Mouse (Mus musculus): ENCODE data around the gene Foxk2. TPM values are rescaled to one million over a fixed set of nuclear protein-coding genes. Genes with fewer than 3 reads are reported as not detected.
"Not testable (repeated sequence)": the region's sequence is repeated elsewhere in the genome, so short reads cannot be mapped to it uniquely, and the experiment has no call there.

The Foxk2 gene
- total RNA-seq, 4 experiments from 2014 or later, result 26.8 to 32.9 (median 28.0) TPM

DNA sequence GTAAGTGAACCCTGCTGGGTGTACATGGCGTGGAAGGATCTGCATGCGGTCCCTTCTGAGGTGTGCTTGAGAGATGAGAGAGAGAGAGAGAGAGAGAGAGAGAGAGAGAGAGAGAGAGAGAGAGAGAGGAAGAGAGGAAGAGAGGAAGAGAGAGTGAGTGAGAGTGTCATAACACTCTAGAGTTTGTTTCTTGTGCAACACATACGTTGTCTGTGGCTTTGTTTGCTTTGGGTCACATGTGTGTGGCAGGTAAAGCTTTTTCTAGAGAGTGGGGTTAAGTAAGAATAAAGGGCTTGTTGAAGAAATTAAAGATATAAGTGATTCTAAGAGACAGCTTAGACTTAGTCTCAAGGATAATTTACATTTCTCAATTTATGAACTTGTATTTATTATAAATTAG is 18.2 kb downstream of the Foxk2 start:
- DNase-seq (ENCODE audit: low spot score in 2 of 2), result no peak

DNA sequence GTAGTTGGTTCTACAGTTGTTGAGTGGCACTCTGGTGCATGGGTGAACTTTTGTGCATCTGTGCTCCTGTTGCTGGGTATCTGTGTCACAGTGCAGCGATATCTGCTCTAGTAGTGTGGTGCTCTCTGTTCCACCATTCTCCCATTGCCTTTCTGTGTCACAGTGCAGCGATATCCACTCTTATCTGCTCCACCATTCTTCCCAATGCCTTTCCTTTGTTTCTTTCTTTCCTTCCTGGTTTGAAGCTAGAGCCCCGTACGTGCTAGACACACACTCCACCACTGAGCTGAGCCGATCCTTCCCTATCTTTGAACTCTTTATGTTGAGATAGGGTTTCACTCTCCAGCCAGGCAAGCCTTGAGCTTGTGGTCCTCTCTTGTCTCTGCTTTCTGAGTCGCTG is 23.1 kb downstream of the Foxk2 start:
- no peak for DNase-seq (ENCODE audit: low spot score in 2 of 2)

DNA sequence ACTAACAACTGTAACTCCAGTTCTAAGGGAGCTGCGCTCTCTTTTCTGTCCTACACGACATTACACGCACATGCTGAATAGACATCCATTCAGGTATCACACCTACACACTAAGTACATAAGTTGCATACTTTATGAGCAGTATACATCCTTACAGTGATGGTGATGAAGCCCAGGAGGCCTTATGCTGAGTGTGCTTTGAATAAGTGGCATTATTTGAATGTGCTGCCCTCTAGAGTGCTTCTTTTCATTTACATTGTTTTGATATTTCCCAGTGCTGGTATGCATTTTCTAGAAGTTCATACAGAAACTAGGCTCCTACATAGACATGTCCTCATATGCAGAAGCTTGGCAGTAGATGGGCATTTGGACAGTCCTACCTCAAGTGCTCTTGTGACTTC is 30.1 kb downstream of the Foxk2 start:
- no peak for DNase-seq (ENCODE audit: low spot score in 2 of 2)

DNA sequence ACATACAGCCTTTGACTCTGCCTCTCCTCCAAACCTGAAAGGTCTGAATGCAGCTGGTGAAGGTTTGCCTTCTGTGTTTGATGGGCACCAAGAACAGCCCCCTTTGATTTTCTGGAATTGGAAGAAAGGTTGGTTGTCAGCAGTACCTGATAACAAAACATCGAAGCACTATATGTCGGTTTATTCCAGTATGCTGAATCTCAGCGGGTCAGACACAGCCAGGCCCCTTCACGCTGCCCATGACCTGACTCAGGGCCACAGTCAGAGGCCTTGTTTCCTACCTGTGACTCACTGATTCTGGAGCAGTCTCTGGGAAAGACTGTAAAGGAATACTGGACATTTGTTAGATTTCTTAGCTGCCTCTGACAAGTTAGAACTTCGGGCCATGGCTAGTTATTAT is 35.0 kb downstream of the Foxk2 start:
- no peak for DNase-seq (ENCODE audit: low spot score in 2 of 2)

DNA sequence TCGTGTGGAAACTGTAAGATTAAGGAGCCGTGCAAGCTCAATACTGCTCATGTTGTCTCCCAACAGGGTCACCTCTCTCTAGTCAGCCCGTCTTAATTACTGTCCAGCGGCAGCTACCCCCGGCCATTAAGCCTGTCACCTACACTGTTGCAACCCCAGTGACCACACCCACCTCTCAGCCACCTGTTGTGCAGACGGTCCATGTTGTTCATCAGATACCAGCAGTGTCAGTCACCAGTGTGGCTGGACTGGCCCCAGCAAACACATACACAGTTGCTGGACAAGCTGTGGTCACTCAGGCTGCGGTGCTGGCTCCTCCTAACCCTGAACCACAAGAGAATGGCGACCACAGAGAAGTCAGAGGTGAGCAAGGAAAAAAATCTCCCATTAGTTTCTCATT is 38.7 kb downstream of the Foxk2 start:
- no peak for DNase-seq (ENCODE audit: low spot score in 2 of 2)

DNA sequence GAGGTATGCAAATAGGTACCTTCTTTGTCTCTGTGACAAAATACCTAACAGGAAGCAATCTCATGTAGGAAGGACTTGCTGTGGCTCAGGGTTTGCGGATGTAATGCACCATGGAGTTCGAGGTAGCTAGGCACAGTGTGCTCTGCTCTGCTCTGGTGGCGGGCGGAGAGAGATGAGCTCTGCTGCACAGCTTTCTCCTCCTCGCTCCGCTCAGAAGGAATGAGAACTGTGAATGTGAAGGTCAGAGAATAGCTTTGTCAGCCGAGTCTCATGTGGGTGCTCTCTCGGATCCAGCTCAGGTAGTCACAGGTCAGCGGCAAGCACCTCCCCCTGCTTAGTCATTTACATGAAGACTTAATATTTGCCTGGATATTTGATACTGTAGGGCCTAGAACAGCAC is 40.5 kb downstream of the Foxk2 start:
- DNase-seq (ENCODE audit: low spot score in 2 of 2), result no peak

DNA sequence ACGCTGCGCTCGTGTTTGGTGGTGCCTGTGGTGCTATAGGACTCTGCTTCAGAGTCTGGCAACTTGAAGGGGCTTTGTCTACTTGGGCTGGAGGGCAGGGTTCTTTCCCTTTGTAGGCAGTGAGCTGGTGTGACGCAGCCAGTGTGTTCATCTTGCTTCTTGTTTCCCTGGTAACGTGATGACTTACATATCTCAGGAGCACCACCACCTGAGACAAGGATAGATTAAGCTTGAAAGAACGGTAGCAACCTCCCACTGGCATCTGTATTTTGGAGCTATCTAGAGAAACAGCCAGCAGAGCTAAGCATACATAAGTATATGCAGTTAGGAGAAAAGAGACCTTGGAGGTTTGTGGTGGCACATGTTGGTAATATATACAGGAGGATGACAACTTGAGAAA is 45.6 kb downstream of the Foxk2 start:
- no peak for DNase-seq (ENCODE audit: low spot score in 2 of 2)

DNA sequence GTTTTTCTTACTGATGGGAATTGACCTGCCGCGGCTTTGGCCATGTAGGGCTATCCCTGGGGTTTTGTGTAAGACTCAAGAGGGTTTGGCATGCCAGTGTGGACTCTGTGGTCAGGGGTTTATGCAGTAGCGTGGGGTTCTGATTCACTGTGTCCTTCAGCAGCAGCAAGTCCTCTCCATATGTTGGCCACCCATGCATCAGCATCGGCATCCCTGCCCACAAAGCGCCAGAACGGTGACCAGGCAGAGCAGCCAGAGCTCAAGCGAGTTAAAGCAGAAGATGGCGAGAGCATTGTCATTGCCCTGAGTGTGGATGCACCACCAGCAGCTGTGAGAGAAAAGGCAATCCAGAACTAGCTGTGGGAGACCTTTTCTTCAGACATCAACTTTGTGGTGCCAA is 46.8 kb downstream of the Foxk2 start:
- DNase-seq (ENCODE audit: low spot score in 2 of 2), result no peak

DNA sequence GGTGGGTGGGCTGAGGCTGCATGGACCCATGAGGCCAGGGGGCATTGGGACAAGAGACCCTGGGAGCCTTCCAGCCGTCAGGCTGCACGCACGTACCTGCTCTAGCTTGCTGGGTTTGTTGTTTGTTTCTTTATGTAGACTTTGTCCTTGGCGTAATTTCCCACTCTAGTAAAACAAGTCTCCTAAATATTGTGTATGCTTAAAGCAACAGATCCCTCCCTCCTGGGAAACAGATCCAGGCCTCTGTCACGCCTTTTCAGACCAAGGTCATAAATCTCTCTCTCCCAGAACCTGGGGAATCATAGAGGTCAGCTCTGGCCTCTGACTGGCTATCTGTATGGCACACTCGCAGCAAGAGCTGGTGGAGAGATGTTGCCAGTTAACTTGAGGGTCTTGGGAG is 47.9 kb downstream of the Foxk2 start:
- not testable (repeated sequence) for DNase-seq (ENCODE audit: low spot score in 2 of 2)

DNA sequence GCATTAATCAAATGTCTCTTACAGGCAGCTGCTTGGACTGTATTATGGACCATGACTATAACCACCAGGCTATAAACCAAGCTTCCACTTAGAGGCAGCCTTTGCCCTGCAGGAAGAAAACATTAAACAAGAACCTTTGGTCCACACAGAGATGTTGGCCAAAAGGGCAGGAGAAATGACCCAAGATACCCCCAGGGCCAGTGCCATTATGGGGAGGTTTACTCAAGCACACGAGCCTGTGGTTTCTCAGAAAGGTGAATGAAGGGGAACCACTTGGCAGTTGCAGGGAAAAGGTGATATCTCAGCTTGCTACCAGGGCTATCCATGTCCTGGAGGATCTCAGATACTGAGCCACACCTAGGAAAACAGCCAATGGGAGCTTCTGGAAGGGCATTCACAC is 66.2 kb downstream of the Foxk2 start:
- DNase-seq (ENCODE audit: low spot score in 2 of 2), result peak in 1 of 2 experiments; percentile 26

DNA sequence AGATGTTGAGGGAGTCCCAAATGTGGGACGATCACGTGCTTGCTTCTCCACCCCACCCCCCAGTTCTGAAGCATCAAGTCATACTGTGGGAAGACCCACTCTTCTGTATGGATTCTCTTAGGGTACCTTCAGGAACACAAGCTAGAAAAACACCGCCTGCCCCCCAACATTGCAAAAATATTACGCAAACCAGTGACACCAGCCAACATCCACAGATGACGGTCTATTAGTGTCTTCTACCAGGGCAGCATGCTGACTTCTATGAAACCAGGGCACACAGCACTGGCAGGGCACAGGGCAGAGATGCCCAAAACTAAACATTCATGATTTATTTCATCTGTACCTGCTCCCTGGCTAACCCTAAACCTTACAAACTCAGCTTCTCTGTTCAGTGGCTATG is 66.9 kb downstream of the Foxk2 start:
- DNase-seq (ENCODE audit: low spot score in 2 of 2), result no peak

DNA sequence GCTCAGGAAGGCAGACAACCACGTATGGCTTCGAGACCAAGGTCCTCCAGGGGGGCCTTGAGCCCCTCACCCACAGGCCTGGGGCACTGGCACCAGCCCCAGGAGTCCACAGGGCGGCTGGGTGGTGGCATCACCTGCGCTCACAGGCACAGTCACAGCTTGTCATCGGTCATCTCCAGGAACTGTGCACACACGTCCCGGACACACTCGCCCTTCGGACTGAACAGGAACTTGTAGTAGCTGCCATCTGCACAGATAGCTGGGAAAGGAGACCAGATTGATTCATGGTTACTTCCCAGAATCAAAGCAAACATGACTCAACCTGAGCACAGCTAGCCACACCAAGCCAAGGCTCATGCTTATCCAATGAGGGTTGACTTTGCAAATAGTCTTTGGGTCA is 68.4 kb downstream of the Foxk2 start:
- DNase-seq (ENCODE audit: low spot score in 2 of 2), result no peak

DNA sequence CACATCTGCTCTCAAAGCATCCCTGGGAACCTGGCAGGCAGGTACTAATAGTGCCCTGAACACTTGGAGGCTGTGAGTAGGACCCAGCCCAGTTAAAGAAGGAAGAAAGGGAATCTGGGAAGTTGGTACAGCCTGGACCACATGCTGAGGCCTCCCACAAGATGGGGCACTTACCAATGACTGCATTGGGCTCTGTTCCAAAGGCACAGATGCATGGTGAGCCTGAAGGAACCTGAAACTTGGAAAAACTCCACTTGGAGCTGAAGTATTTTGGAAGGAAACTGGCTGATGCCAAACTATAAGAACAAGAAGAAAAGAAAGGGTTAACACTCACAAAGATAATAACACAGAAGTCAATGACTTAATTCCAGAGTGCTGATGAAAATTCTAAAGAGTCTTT is 68.8 kb downstream of the Foxk2 start:
- no peak for DNase-seq (ENCODE audit: low spot score in 2 of 2)

DNA sequence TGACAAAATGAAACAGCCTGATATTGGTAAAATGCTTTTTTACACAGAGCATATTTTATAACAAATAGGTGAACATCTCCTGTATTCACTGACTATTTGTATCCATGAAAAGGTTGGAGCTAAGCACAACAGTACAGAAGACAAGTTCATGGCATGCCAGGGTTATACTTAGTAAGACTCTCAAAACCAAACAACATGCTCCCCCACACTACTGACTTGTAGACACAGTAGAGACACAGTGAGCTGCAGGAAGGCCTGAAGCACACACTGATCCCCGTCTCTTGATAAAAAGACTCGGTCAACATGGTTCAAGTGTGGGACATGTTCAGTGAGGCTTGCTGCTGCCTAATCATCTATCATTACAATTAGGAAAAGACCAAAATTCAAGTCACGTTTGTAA is 71.9 kb downstream of the Foxk2 start:
- no peak for DNase-seq (ENCODE audit: low spot score in 2 of 2)

DNA sequence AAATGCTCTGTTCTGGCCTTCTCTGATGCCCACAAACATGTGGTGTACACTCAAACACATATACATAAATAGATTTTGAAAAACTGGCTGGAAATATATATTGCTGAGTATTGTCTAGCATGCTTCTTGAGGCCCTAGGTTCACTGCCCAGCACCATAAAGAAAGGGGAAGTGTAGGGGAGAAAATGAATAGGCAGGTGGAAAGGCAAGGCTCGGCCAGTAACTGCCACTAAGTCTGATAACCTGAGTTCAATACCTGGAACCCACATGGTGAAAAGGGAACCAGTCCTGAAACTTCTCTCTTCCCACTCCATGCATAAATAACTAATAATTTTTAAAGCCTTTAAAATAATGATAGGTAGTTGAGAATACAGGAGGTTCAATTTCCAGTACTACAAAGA is 79.9 kb downstream of the Foxk2 start:
- no peak for DNase-seq (ENCODE audit: low spot score in 2 of 2)

DNA sequence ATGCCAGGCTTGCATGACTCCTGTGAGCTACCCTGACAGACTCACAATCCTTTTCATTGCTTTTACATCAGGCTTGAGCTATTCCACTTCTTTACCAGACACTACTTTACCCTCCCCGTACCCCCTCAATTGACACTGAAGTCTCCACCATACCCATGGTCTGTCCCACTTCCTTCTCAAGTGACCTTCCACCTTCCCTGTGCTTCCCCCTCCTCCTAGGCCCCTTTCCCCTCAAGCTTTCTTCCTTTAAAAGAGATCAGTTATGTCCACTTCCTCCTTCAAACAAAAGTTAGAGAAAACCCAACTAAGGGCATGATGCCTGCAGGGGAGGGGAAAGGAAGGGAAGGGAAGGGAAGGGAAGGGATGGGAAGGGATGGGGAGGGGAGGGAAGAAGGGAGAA is 80.5 kb downstream of the Foxk2 start:
- no peak for DNase-seq (ENCODE audit: low spot score in 2 of 2)

DNA sequence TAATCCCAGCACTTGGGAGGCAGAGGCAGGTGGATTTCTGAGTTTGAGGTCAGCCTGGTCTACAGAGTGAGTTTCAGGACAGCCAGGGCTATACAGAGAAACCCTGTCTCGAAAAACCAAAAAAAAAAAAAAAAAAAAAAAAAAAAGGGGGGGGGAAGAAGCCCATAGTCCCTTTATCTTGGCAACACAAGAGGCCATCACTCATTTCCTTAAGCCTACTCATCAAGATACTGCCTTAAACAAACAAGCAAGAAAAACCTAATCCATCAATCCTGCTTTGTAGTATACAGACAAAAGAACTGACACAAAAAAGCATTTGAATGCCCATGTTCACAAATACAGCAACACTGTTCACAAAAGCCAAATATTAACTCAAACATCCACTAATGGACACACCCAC is 82.6 kb downstream of the Foxk2 start:
- DNase-seq (ENCODE audit: low spot score in 2 of 2), result not testable (repeated sequence)

DNA sequence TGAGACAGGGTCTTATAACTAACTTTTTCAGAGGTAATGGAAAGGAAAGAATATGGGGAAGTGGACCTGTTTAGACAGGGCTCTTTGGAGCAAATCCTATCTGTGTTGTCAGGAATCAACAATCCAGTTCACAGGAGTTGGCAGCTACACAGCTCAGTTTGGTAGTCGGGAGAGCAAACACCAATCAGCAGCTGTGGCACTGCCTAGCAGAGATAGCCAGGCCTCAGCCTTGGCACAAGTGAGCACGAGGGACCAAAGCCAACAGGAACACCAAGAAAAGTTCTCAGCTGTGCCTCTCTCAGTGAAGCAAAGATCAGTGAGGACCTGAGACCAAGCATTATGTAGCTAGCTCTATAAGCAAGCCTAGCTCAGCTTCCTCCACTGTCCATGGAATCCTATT is 87.2 kb downstream of the Foxk2 start:
- peak; percentile 30 to 50 for DNase-seq (ENCODE audit: low spot score in 2 of 2)

DNA sequence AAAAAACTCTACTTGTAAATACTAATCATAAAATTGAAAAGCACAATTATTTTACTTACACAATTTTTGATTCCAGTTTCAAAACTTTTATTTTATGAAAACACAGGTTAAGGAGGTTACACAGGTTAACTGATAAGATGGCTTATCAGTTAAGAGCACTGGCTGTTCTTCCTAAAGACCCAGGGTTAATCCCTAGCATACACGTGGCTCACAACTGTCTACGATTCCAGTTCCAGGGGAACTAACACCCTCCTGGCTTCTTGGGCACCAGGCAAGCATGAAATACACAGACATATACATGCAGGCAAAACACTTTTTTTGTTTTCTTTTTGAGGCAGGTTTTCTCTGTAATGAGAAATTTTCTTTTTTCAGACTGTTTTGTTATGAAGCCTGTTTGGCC is 88.4 kb downstream of the Foxk2 start:
- no peak for DNase-seq (ENCODE audit: low spot score in 2 of 2)

DNA sequence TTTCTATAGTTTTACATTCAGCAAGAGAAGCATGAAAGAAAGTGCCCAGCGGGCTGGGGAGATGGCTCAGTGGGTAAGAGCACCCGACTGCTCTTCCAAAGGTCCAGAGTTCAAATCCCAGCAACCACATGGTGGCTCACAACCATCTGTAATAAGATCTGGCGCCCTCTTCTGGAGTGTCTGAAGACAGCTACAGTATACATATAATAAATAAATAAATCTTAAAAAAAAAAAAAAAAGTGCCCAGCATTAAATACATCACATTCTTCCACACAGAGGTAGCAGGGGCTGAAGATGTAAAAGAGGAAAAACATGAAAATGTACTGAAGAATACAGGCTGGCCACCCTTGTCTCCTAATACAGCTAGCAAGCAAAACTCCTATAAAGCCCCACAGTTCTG is 88.9 kb downstream of the Foxk2 start:
- DNase-seq (ENCODE audit: low spot score in 2 of 2), result not testable (repeated sequence)

DNA sequence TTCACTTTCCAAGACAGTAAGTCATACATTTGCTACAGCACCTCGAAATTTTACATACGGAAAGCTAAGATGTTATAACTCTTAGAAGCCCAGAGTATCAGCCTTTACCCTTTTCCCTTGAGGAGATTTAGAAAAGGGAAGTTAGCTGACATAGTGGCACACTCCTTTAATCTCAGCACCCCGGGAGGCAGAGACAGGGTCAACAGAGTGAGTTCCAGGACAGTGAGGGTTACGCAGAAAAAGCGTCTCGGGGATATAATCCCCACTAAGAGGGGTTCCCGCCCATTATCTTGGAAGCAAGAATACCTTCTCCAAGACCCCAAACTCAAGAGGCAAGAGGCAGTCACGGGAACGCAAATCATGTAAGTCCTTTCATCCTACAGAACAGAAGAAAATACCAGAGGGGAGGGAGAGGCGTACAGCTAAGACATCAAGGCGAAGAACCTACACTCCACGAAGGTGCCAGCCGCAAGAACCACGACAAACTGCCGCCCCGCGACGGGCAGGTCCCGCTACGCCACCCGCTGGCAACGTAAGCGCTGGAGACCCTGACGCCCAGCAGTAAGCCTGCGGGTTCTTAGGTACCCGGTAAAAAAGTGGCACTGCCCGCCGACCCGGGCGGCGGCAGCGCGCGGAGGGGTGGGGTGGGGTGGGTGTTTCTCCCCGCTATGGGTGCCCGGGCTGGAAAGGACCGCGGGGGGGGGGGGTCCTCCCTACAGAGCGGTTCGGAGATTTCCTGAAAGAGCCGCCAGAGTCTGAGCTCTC is 93.7 kb downstream of the Foxk2 start:
- DNase-seq (ENCODE audit: low spot score in 2 of 2), result no peak

DNA sequence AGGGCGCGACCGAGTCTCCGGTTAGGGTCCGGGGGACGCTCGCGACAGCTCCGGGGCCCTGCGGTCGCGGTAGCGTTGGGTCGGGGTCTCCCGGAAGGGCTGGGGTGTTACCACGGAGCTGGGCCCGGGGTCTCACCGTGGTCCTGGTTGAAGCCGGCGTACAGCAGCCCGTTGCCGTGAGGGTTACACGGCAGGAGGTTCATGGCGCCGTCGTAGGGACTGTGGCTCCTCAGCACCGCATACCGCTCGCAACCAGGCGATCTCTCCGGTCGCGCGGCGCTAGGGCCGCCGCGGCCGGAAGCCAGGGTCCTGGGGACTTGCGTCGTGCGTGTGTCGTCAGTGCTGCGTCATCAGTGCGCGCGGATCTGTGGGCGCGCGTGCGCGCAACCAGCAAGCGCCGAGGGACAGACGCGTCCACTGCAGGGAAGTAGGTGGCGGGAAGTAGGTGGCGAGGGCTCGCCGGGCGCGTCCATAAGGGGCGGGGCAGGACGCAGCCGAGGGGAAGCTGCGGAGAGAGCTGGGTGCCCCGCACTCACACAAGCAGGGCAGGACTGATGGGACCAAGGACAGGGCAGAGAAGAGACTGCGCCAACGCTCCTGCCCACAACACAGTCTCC is 94.4 kb downstream of the Foxk2 start, which contains the start of gene Wdr45b:
Gene Wdr45b (minus strand): TSS at position 355 of the 617 bp plus-strand sequence.
- DNase-seq (ENCODE audit: low spot score in 2 of 2), result peak; percentile 88 to 95
